Mouse (Mus musculus) limb, embryonic 15.5 days (tissue): ENCODE measurements around the gene Scaf8. TPM values are rescaled to one million over a fixed set of nuclear protein-coding genes. Genes with fewer than 3 reads are reported as not detected.

Experiments used
- ATAC-seq: fragments of 200-750 bp; cut with Nextera tagmentation; 2 replicates; pipeline ENCODE4 v1.8.0; 2017; ENCODE audit warnings: low read depth, moderate TSS enrichment; ENCODE audit not compliant: insufficient number of reproducible peaks, low FRiP score, low TSS enrichment
- H3K27ac ChIP-seq: fragments of 300-500 bp; sonication (generic); 2 replicates; pipeline ENCODE4 v1.5.1; 2015; ENCODE audit warnings: moderate library complexity, mild to moderate bottlenecking, inconsistent platforms
- H3K27me3 ChIP-seq: fragments of 300-500 bp; sonication (generic); 2 replicates; pipeline ENCODE4 v1.6.1; 2015; ENCODE audit warnings: inconsistent platforms
- H3K36me3 ChIP-seq: fragments of 300-500 bp; sonication (generic); 2 replicates; pipeline ENCODE4 v1.6.1; 2015; ENCODE audit warnings: inconsistent platforms
- H3K4me1 ChIP-seq: fragments of 300-500 bp; sonication (generic); 2 replicates; pipeline ENCODE4 v1.6.1; 2015; ENCODE audit warnings: inconsistent platforms
- H3K4me2 ChIP-seq: fragments of 300-500 bp; sonication (generic); 2 replicates; pipeline ENCODE4 v1.6.1; 2015; ENCODE audit warnings: mild to moderate bottlenecking, inconsistent platforms
- H3K4me3 ChIP-seq: fragments of 300-500 bp; sonication (generic); 2 replicates; pipeline ENCODE4 v1.5.1; 2015; ENCODE audit warnings: mild to moderate bottlenecking, inconsistent platforms
- H3K9ac ChIP-seq: fragments of 300-500 bp; sonication (generic); 2 replicates; pipeline ENCODE4 v1.6.1; 2015; ENCODE audit warnings: inconsistent platforms
- H3K9me3 ChIP-seq: fragments of 300-500 bp; sonication (generic); 2 replicates; pipeline ENCODE4 v1.6.1; 2016; ENCODE audit warnings: inconsistent platforms
- WGBS: fragments of 180-500 bp; shearing (Covaris S2); methylation state at CpG from one replicate; pipeline ENCODE4 v1.1.7; 2015; 5-methylcytosine and 5-hydroxymethylcytosine counted together
- polyA plus RNA-seq: library from polyadenylated mRNA; unstranded; fragments of >200 nt; fragmentation: Nextera tagmentation; extraction: Ambion mirVana; gene quantifications from 2 replicates; pipeline ENCODE4 v1.2.1, GENCODE M21; 2015

The Scaf8 gene
- polyA plus RNA-seq, 1 experiment from 2014 or later: 19.1 TPM

DNA sequence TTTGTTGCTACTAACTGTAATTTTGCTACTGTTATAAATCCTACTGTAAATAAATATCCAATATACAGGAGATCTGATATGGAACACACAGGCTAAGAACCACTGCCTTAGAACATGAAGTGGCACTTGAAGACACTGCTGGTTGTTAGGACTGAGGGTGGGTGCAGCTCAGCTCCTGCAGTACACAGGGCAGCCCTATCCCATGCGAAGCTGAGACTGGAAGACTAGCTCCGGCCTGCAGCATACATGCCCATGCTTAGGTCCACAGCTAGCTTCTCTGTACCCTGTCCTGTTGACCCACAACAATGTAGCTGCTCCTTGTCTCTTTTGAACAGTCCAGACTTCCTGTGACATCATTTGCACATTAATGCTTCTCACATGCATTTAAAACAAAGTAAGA, 100.1 kb downstream of the Scaf8 start:
- H3K27ac ChIP-seq: no peak overlapping the region
- no peak overlapping the region for H3K4me2 ChIP-seq
- 93% methylated on average over 2 of the region's 2 CpGs for WGBS
- no peak for ATAC-seq
- H3K27me3 ChIP-seq: no peaks in the 10 kb centered on the region
- H3K4me1 ChIP-seq: no peaks in the 10 kb centered on the region
- no peaks in the 10 kb centered on the region for H3K9me3 ChIP-seq
- no peak overlapping the region for H3K9ac ChIP-seq
- H3K4me3 ChIP-seq: no peak overlapping the region
- peaks cover 32% of the 10 kb centered on the region for H3K36me3 ChIP-seq

DNA sequence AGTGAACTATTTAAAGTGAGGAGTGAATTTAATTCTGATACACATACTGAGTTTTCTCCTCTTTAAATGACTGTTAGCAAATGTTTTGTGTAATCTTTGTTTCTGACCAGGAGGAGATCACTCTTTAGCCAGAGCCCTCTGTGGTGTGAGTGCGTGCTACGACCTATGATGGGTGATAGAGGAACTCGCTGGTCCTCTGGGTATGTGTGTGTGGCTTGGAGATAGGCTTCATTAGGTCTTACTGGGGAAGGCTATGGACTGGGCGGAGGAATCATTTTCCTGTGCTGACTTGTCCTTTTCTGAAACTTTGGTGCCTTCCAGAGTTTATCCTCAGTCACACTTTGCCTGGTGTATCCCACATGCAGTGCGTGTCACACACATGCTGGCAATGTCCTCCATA, 102.3 kb downstream of the Scaf8 start:
- no peaks in the 10 kb centered on the region for H3K9me3 ChIP-seq
- WGBS: 89% methylated on average over 5 of the region's 5 CpGs
- no peak overlapping the region for H3K27ac ChIP-seq
- H3K27me3 ChIP-seq: no peaks in the 10 kb centered on the region
- no peaks in the 10 kb centered on the region for H3K4me1 ChIP-seq
- H3K36me3 ChIP-seq: peaks cover 29% of the 10 kb centered on the region
- no peak overlapping the region for H3K9ac ChIP-seq
- no peak overlapping the region for H3K4me3 ChIP-seq
- no peak for ATAC-seq
- no peak overlapping the region for H3K4me2 ChIP-seq

DNA sequence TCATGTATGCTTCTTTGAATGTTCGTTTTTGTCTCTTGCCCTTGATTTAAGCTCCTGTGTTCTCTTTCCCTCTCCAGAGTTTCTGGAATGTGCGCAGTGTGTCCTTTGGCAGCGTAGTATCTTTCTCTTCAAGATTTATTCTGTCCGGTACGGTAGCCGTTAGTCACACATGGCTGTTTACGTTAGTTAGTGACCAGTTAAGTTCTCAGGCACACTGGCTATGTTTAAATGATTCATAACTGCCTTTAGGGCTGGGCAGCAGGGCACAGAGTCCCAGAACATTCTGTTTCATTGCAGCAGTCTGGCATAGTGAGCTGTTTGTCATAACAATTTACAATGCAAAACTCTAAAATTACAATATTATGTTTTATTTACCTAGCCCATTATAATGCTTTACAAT, 103.6 kb downstream of the Scaf8 start:
- H3K27ac ChIP-seq: no peak overlapping the region
- 0 out of 2 replicates have a peak, but pooled peaks cover under 1% of the 10 kb centered on the region for H3K4me1 ChIP-seq
- no peak overlapping the region for H3K4me2 ChIP-seq
- no peak for ATAC-seq
- no peaks in the 10 kb centered on the region for H3K9me3 ChIP-seq
- no peak overlapping the region for H3K4me3 ChIP-seq
- no peaks in the 10 kb centered on the region for H3K27me3 ChIP-seq
- WGBS: 71% methylated on average over 7 of the region's 7 CpGs
- H3K9ac ChIP-seq: no peak overlapping the region
- H3K36me3 ChIP-seq: peaks cover 29% of the 10 kb centered on the region

DNA sequence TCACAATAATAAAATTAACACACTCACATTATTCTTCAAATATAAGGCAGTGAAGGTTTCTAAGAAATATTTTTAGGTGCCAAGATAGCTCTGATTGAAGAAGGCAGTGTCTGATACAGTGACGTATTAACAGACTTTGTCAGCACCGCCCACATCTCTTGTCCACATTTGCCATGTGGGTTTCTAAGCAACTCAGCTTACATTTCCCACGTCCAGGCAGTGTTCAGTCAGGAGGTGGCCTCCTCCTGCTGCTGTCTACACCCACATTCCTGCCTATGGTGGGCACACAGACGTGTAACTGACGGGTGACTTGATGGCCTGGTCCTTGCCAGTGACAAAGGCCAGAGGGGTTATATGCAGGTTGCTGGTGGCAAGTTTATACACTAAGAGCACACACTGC, 104.1 kb downstream of the Scaf8 start:
- H3K4me3 ChIP-seq: no peak overlapping the region
- H3K9ac ChIP-seq: no peak overlapping the region

DNA sequence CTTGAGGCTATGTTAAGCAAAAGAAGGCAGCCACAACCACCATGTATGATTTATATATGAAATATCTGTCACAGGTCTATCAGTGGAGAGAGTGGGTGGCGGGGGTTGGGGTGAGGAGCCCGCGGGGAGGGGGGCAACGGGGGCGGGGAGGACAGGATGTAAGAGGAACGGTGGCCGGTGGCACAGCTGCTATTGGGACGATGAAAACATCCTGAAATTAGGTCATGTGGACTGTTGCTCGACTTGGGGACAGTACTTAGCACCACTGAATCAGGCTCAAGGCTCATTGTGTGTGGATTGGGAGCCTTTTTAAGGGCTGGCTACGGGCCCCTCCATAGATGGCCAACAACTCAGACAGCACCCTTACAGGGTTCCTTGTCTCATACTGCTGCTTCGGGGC, 105.4 kb downstream of the Scaf8 start:
- Histone ChIP-seq H3K4me3 (no peak overlapping the region), H3K4me2 (no peak overlapping the region), H3K27me3 (no peaks in the 10 kb centered on the region), H3K9ac (no peak overlapping the region), H3K36me3 (peaks cover 20% of the 10 kb centered on the region), H3K27ac (no peak overlapping the region), H3K9me3 (no peaks in the 10 kb centered on the region), H3K4me1 (0 out of 2 replicates have a peak, but pooled peaks cover 5% of the 10 kb centered on the region)
- WGBS: 63% methylated on average over 11 of the region's 11 CpGs
- no peak for ATAC-seq

More for the DNA sequence above, 104.1 kb downstream of the Scaf8 start:
- WGBS: 67% methylated on average over 5 of the region's 5 CpGs
- no peak overlapping the region for H3K4me2 ChIP-seq
- H3K27ac ChIP-seq: no peak overlapping the region
- no peak for ATAC-seq
- H3K36me3 ChIP-seq: peaks cover 29% of the 10 kb centered on the region
- 0 out of 2 replicates have a peak, but pooled peaks cover 2% of the 10 kb centered on the region for H3K4me1 ChIP-seq
- no peaks in the 10 kb centered on the region for H3K27me3 ChIP-seq
- no peaks in the 10 kb centered on the region for H3K9me3 ChIP-seq

DNA sequence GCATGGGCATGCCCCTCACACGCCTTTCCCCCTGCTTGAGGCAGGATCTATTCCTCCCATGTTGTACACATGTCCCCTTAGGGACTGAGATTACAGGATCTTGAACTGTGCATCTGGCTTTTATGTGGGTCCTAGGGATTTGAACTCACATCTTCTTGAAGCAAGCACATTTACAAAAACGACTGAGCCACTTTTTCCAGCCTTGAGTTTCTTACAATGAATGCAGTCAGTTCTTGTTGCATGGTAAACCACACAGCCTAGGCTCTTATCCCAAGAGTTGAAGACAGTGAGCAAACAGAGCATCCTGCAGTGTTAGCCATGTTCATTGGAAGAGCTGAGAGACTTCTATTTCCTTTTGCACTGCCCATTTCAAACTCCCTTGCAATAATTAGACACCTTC, 108.3 kb downstream of the Scaf8 start:
- Histone ChIP-seq H3K27ac (no peak overlapping the region), H3K27me3 (no peaks in the 10 kb centered on the region), H3K4me1 (0 out of 2 replicates have a peak, but pooled peaks cover 5% of the 10 kb centered on the region), H3K4me3 (no peak overlapping the region), H3K4me2 (no peak overlapping the region), H3K9me3 (no peaks in the 10 kb centered on the region), H3K9ac (no peak overlapping the region), H3K36me3 (no peaks in the 10 kb centered on the region)
- no peak for ATAC-seq
- WGBS: 53% methylated on average over 2 of the region's 2 CpGs

DNA sequence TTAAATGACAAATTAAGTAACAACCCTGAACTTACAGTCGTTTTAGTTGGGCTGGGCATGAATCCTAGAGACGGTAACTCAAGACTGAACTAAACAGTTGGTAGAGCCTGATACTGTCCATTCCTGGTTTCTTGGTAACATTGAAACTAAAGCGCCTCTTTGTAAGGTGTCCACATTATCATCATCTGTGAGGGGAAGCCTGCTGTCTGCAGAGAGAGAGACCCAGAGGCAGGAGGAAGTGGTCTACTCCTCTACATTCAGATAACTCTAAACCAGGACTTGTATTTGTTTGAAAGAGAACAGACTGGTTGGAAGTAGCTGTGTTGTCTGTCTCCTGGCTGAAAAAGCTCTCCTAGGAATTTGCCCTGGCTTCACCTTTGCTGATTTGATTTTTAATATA, 108.9 kb downstream of the Scaf8 start:
- H3K4me2 ChIP-seq: no peak overlapping the region
- WGBS: 67% methylated on average over 3 of the region's 3 CpGs
- H3K9ac ChIP-seq: no peak overlapping the region
- no peaks in the 10 kb centered on the region for H3K9me3 ChIP-seq
- no peak for ATAC-seq
- no peaks in the 10 kb centered on the region for H3K27me3 ChIP-seq
- H3K36me3 ChIP-seq: no peaks in the 10 kb centered on the region
- no peak overlapping the region for H3K4me3 ChIP-seq
- H3K27ac ChIP-seq: peak overlapping the region; percentile 22; the same call in 1 of the 2 replicates
- H3K4me1 ChIP-seq: 0 out of 2 replicates have a peak, but pooled peaks cover 5% of the 10 kb centered on the region

DNA sequence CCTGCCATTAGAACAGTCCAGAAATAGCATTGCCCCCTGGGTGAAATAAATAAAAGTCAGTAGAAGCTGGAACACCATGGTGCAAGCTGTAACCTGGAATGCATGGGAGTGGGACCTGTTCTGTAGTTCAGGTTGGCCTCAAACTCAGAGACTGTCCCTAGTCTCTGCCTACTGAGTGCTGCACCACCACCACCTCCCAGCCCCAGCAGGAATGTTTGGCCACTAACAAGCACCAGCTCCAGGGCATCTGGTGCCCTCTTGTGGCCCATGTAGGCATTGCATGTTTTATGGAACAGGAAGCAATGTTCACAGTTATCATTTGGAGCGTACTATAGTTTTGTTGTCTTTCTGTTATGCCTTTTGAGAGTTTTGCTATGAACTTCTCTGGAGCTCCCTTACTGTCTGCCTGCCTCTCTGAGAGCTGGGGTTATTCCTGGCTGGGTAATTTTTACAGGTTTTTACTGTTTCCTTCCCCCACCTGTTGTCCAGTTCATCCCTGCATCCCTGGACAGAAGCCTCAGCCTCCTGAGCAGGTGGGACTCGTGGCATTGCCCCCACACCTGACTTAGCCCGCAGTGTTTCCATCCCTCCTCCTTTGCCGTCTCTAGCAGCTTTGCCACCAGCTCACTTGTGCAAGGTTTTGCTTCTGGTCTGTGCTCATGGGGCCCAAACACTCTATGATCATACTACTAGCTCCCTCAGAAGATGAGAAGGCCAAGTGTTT, 109.8 kb downstream of the Scaf8 start:
- Histone ChIP-seq H3K9me3 (no peaks in the 10 kb centered on the region), H3K4me1 (0 out of 2 replicates have a peak, but pooled peaks cover 5% of the 10 kb centered on the region), H3K27me3 (no peaks in the 10 kb centered on the region), H3K27ac (no peak overlapping the region), H3K9ac (no peak overlapping the region), H3K4me2 (no peak overlapping the region), H3K4me3 (no peak overlapping the region), H3K36me3 (no peaks in the 10 kb centered on the region)
- 62% methylated on average over 4 of the region's 4 CpGs for WGBS
- peak; percentile 55; the same call in 1 of the 2 replicates for ATAC-seq

DNA sequence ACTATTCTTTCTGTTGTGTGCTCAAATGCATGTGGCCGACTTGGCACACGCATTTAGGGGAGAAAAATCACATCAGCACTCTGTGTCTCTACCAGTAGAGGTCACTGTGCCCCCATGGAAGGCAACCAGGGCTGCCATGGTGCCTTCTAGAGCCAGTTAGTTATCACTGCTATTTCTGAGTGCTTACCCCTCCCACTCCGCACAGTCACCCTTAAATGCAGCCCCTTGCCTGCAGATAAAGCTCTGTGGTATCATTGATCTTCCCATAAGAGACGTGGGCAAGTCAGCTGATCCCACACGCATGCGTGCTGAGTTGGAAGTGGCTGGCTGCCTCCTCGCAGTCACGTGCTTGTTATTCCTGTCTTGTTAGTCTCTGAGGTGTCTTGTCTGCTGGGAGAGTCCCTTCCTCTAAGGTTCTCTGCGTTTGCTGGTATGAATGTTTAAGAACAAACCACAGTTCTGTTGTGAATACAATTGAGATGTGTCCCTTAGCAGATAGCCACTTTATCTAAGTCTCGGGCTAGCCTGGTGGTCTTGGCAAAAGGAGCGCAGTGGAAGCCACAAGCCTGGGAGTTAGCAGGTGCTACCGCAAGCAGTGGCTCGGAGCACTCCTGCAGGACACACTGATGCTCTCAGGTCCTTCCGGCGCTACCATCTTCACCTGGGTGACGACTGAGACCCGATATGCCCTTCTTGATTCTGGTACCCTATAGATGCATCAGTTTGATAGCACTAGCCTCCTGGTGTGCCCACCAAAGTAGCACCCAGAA, 115.6 kb downstream of the Scaf8 start:
- H3K36me3 ChIP-seq: 0 out of 2 replicates have a peak, but pooled peaks cover 5% of the 10 kb centered on the region
- whole genome bisulfite sequencing: 75% methylated on average over 17 of the region's 17 CpGs
- H3K4me1 ChIP-seq: no peaks in the 10 kb centered on the region; the same call in 1 of the 2 replicates
- H3K9me3 ChIP-seq: no peaks in the 10 kb centered on the region
- H3K4me2 ChIP-seq: no peak overlapping the region
- no peak overlapping the region for H3K27ac ChIP-seq
- H3K4me3 ChIP-seq: no peak overlapping the region
- 0 out of 2 replicates have a peak, but pooled peaks have one; percentile 48 for ATAC-seq
- no peaks in the 10 kb centered on the region for H3K27me3 ChIP-seq
- no peak overlapping the region for H3K9ac ChIP-seq

DNA sequence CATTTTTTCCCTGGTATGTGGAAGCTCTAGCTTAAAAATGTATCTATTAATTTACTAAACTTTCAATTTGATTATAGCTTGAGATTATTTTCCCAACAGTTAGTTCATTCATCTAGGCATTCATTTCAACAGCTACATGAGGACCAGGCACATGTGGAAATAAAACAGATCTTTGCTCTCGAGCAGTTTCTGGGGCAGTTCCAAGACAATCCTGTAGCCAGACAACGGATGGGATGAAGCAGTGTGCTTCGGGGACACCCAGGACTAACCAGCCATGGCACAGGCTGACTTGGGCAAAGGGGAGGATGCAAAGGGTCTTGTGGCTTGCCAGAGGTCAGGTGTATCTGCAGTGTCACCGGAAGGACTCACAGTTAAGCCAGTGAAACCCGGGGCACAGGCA, 117.9 kb downstream of the Scaf8 start:
- Histone ChIP-seq H3K9me3 (no peaks in the 10 kb centered on the region), H3K27me3 (no peaks in the 10 kb centered on the region), H3K36me3 (peaks cover 13% of the 10 kb centered on the region; the same call in 1 of the 2 replicates), H3K4me2 (no peak overlapping the region), H3K4me3 (no peak overlapping the region), H3K27ac (no peak overlapping the region), H3K4me1 (no peaks in the 10 kb centered on the region; the same call in 1 of the 2 replicates), H3K9ac (no peak overlapping the region)
- no peak for ATAC-seq
- WGBS: 81% methylated on average over 5 of the region's 5 CpGs

DNA sequence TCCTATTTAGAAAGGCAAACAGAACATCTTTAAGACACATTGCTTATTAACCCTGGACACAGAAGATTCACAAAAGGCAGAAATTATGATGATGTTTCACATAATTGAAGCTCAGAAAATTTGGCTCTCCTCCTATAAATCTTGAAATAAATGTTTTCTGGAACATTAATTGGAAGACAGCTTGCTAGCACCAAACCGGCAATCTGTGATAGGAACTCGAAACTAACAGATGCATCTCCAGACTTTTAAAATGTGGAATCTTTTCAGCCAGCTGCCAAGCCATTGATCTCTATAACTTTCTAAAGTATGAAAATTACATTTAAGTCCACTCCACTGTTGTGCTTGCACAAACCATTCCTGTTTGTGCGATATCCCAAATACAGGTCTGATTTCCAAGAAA, 128.9 kb downstream of the Scaf8 start:
- ATAC-seq: no peak
- WGBS: 85% methylated on average over 3 of the region's 3 CpGs

More for the DNA sequence above, 128.9 kb downstream of the Scaf8 start:
- peaks cover 23% of the 10 kb centered on the region; the same call in 1 of the 2 replicates for H3K36me3 ChIP-seq
- H3K9ac ChIP-seq: no peak overlapping the region
- no peaks in the 10 kb centered on the region for H3K27me3 ChIP-seq
- H3K4me2 ChIP-seq: no peak overlapping the region
- H3K4me1 ChIP-seq: no peaks in the 10 kb centered on the region
- no peak overlapping the region for H3K4me3 ChIP-seq
- H3K27ac ChIP-seq: no peak overlapping the region
- no peaks in the 10 kb centered on the region for H3K9me3 ChIP-seq
